ENCODE assay signal across 21 mouse cellular contexts in genomic region chr6:31268057-31268456, GRCm38 (mm10).
"Had no signal": no experiment of that assay in that cellular context is flagged by ENCODE, and none has a peak within 500 bp of the region (broad histone marks: within the 10 kb centered on the region; RNA-seq: fewer than 3 reads in every experiment).

No protein-coding gene starts in this region.

- H3K9me3 ChIP-seq: heart, embryonic 12.5 days; hindbrain, embryonic 10.5 days; hindbrain, embryonic 12.5 days; intestine, embryonic 15.5 days; limb, embryonic 13.5 days; limb, embryonic 15.5 days had no signal

- H3K27ac ChIP-seq: heart, adult 2 months; hindbrain, embryonic 10.5 days; hindbrain, embryonic 12.5 days; hindbrain, embryonic 14.5 days; intestine, embryonic 15.5 days; limb, embryonic 13.5 days; limb, embryonic 15.5 days had no signal

- H3K27me3 ChIP-seq: hindbrain, embryonic 12.5 days; intestine, embryonic 15.5 days; limb, embryonic 13.5 days; limb, embryonic 15.5 days had no signal

- DNase-seq: gastrocnemius, postnatal 14 days; heart, adult 2 months; heart, postnatal 10 days; heart, postnatal 4 days; kidney, adult 18-20 months; kidney, adult 8-10 months; kidney, postnatal 14 days; kidney, postnatal 36 days; layer of hippocampus, adult 9-11 months; layer of hippocampus, postnatal 36 days; left cerebral cortex, postnatal 4 days had no signal

- H3K36me3 ChIP-seq: heart, embryonic 12.5 days; hindbrain, embryonic 10.5 days; hindbrain, embryonic 12.5 days; intestine, embryonic 15.5 days; limb, embryonic 13.5 days; limb, embryonic 15.5 days had no signal

- ATAC-seq: hindbrain, embryonic 16.5 days; inflammation-experienced regulatory T-cells, adult 6 months; intestine, embryonic 15.5 days; intestine, postnatal 0 days had no signal

- H3K4me1 ChIP-seq: heart, embryonic 12.5 days; hindbrain, embryonic 10.5 days; hindbrain, embryonic 12.5 days; intestine, embryonic 15.5 days; limb, embryonic 13.5 days; limb, embryonic 15.5 days had no signal

- H3K9ac ChIP-seq: heart, embryonic 12.5 days; hindbrain, embryonic 12.5 days; hindbrain, embryonic 14.5 days; intestine, embryonic 15.5 days; limb, embryonic 13.5 days; limb, embryonic 15.5 days had no signal

- H3K4me3 ChIP-seq: heart, adult 2 months; heart, embryonic 12.5 days; hindbrain, embryonic 10.5 days; hindbrain, embryonic 12.5 days; intestine, embryonic 15.5 days; limb, embryonic 13.5 days; limb, embryonic 15.5 days had no signal

- H3K4me2 ChIP-seq: heart, embryonic 12.5 days; hindbrain, embryonic 12.5 days; hindbrain, embryonic 14.5 days; intestine, embryonic 15.5 days; limb, embryonic 13.5 days; limb, embryonic 15.5 days had no signal
